Mouse (Mus musculus) limb, embryonic 14.5 days (tissue): ENCODE measurements around the gene Kpna3. TPM values are rescaled to one million over a fixed set of nuclear protein-coding genes. Genes with fewer than 3 reads are reported as not detected.

Experiments
- ATAC-seq: fragments of 200-750 bp; cut with Nextera tagmentation; 2 replicates; pipeline ENCODE4 v1.8.0; 2017; ENCODE audit warnings: low read depth, moderate number of reproducible peaks, moderate TSS enrichment; ENCODE audit not compliant: low FRiP score
- DNase-seq: peaks from one replicate; pipeline ENCODE4 v3.0.0-alpha.2; 2015; ENCODE audit warnings: low spot score
- H3K27ac ChIP-seq: fragments of 300-500 bp; sonication (generic); replicated peaks from 2 replicates; pipeline ENCODE4 v1.5.1; 2014; ENCODE audit warnings: low read depth, mild to moderate bottlenecking, low read length, moderate library complexity, mixed read lengths
- H3K27me3 ChIP-seq: fragments of 300-500 bp; sonication (generic); 2 replicates; pipeline ENCODE4 v1.6.1; 2014; ENCODE audit warnings: low read length, mixed read lengths; ENCODE audit not compliant: control insufficient read depth, insufficient read depth
- H3K36me3 ChIP-seq: fragments of 300-500 bp; sonication (generic); 2 replicates; pipeline ENCODE4 v1.6.1; 2014; ENCODE audit warnings: mild to moderate bottlenecking, low read length, moderate library complexity, mixed read lengths; ENCODE audit not compliant: control insufficient read depth, insufficient read depth
- H3K4me1 ChIP-seq: fragments of 300-500 bp; sonication (generic); 2 replicates; pipeline ENCODE4 v1.6.1; 2014; ENCODE audit warnings: antibody characterized with exemption, low read length, mixed read lengths; ENCODE audit not compliant: control insufficient read depth, insufficient read depth
- H3K4me2 ChIP-seq: fragments of 300-500 bp; sonication (generic); replicated peaks from 2 replicates; pipeline ENCODE4 v1.6.1; 2014; ENCODE audit warnings: low read depth, mild to moderate bottlenecking, low read length, moderate library complexity; ENCODE audit not compliant: severe bottlenecking
- H3K4me3 ChIP-seq: fragments of 300-500 bp; sonication (generic); replicated peaks from 2 replicates; pipeline ENCODE4 v1.5.1; 2014; ENCODE audit warnings: low read length
- H3K9ac ChIP-seq: fragments of 300-500 bp; sonication (generic); 2 replicates; pipeline ENCODE4 v1.6.1; 2014; ENCODE audit warnings: mild to moderate bottlenecking, low read depth, low read length, moderate library complexity; ENCODE audit not compliant: severe bottlenecking
- H3K9me3 ChIP-seq: fragments of 300-500 bp; sonication (generic); 2 replicates; pipeline ENCODE4 v1.6.1; 2016; ENCODE audit warnings: low read length; ENCODE audit not compliant: control insufficient read depth
- POLR2A ChIP-seq: fragments of 200-500 bp; IDR thresholded peaks from 2 replicates; pipeline ENCODE4 v1.8.0; 2012; ENCODE audit warnings: inconsistent platforms, mild to moderate bottlenecking, moderate library complexity, borderline replicate concordance; ENCODE audit not compliant: insufficient read depth, insufficient read length; ENCODE audit errors: extremely low read depth
- WGBS: fragments of 180-500 bp; shearing (Covaris S2); extraction: QIAGEN DNeasy Blood & Tissue Kit; methylation state at CpG from one replicate; pipeline ENCODE4 v1.1.7; 2014; 5-methylcytosine and 5-hydroxymethylcytosine counted together
- polyA plus RNA-seq, 2 experiments: library from polyadenylated mRNA; depleted of rRNA in 1 of 2; stranded (reverse) in 1 of 2; unstranded in 1 of 2; fragments of >200 nt; fragmentation: Nextera tagmentation in 1 of 2; extraction: Ambion mirVana in 1 of 2; gene quantifications; 2 replicates each; pipeline versions ENCODE4 v1.2.1 to v1.2.3; 2012 to 2014

Gene Kpna3
- polyA plus RNA-seq, 2 experiments = 30.8 to 53.0 TPM

- WGBS = 90% methylated on average over 4 of the region's 4 CpGs
- DNase-seq (no peak), ATAC-seq (no peak)
- H3K4me1 ChIP-seq = no peaks in the 10 kb centered on the region
- no peak overlapping the region for H3K4me3 ChIP-seq
- no peak for TF ChIP-seq POLR2A
- no peak overlapping the region for H3K9ac ChIP-seq
- no peak overlapping the region for H3K4me2 ChIP-seq
- H3K27me3 ChIP-seq = no peaks in the 10 kb centered on the region
- H3K27ac ChIP-seq = no peak overlapping the region
- H3K9me3 ChIP-seq = no peaks in the 10 kb centered on the region
- H3K36me3 ChIP-seq = 0 out of 2 replicates have a peak, but pooled peaks cover 3% of the 10 kb centered on the region
These were observed 89.8 kb downstream of the Kpna3 start for GRCm38 (mm10) chr14:61349876-61350275.

DNA sequence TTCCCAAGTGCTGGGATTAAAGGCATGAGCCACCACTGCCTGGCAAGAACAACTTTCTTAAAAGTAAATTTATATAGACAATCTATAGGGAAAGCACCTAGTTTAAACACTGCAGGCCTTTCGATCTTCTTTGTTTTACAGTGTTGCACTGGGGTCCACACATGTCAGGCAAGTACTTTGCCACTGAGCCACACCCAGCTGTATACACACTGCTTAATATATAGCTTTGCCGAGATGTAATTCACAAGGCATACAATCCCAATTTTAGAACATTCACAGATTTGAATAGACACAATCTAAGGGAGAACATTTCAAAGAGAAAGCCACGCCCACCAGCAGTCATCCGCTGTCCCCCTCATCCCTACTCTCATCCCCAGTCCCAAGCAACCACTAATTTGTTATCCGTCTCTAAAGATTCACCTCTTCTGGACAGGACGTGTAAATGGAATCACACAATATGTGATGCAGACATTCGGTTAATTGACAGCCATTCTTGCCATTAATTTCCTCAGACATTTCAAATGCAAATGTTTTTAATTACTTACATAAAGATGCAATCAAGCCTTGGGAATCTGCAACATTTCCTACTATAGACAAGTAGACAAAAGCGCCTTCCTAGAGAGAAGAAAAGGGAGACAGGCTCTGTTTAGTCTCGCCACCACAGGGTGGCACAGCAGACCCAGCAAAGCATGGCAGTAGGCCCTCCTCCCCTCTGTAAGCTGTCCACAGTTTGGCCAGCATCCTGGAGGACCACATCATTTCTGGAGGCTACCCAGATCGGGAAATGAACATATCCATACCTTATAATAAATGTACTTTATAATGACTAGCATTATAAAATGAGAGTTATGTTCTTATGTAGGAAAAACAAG lies 92.6 kb downstream of the Kpna3 start:
- Histone ChIP-seq H3K4me3 (no peak overlapping the region), H3K4me2 (no peak overlapping the region), H3K4me1 (no peaks in the 10 kb centered on the region), H3K9me3 (no peaks in the 10 kb centered on the region), H3K9ac (no peak overlapping the region), H3K27ac (no peak overlapping the region), H3K27me3 (no peaks in the 10 kb centered on the region), H3K36me3 (0 out of 2 replicates have a peak, but pooled peaks cover 3% of the 10 kb centered on the region)
- DNase-seq = no peak
- no peak for ATAC-seq
- TF ChIP-seq POLR2A = no peak
- 84% methylated on average over 10 of the region's 10 CpGs for WGBS

- H3K36me3 ChIP-seq = 0 out of 2 replicates have a peak, but pooled peaks cover 3% of the 10 kb centered on the region
- DNase-seq = no peak
- no peak for TF ChIP-seq POLR2A
- no peak overlapping the region for H3K4me2 ChIP-seq
- H3K9me3 ChIP-seq = no peaks in the 10 kb centered on the region
- no peak overlapping the region for H3K27ac ChIP-seq
- 68% methylated on average over 5 of the region's 5 CpGs for WGBS
- no peaks in the 10 kb centered on the region for H3K4me1 ChIP-seq
- no peaks in the 10 kb centered on the region for H3K27me3 ChIP-seq
- ATAC-seq = no peak
- H3K4me3 ChIP-seq = no peak overlapping the region
- H3K9ac ChIP-seq = no peak overlapping the region
These were observed 95.1 kb downstream of the Kpna3 start for GRCm38 (mm10) chr14:61344590-61344989.

GRCm38 (mm10) chr14:61339381-61339780 lies 100.3 kb downstream of the Kpna3 start:
- no peak overlapping the region for H3K4me3 ChIP-seq
- H3K36me3 ChIP-seq = no peaks in the 10 kb centered on the region
- H3K27ac ChIP-seq = no peak overlapping the region
- H3K9ac ChIP-seq = no peak overlapping the region
- no peak overlapping the region for H3K4me2 ChIP-seq
- 62% methylated on average over 4 of the region's 4 CpGs for WGBS
- H3K27me3 ChIP-seq = no peaks in the 10 kb centered on the region
- no peaks in the 10 kb centered on the region for H3K4me1 ChIP-seq
- H3K9me3 ChIP-seq = no peaks in the 10 kb centered on the region
- ATAC-seq = no peak
- TF ChIP-seq POLR2A = no peak
- no peak for DNase-seq

DNA sequence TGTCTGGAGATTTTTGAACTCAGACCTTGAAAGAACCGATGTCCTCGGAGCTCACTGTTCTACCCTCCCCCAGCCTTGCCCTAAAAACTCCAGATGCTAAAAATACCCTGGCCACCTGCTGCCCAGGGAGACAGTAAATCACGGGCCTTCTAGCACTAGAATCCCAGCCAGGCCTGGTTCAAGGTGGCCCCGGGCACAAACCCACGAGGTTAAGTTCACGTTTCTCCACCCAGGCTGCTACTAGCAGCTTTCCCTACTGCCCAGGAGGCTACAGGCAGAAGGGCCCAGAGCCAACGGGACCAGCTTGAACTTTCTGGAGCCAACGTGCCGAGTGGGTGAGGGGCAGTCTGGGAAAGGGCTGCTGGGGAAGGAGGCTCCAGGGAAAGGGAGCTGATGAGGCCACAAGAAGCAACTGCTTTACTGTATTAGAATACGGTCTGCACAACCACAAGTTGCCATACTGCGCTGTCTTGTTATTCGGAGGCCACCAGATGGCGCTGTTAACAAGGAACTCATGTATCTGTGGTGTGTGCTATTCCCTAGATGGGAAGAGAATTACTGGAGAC lies 108.6 kb downstream of the Kpna3 start:
- Histone ChIP-seq H3K27ac (no peak overlapping the region), H3K9me3 (no peaks in the 10 kb centered on the region), H3K4me2 (peak overlapping the region; percentile 27; the same call in 1 of the 2 replicates), H3K36me3 (no peaks in the 10 kb centered on the region), H3K4me3 (no peak overlapping the region), H3K9ac (peak overlapping the region; percentile 7; the same call in 1 of the 2 replicates), H3K4me1 (peaks cover 4% of the 10 kb centered on the region; the same call in 1 of the 2 replicates), H3K27me3 (no peaks in the 10 kb centered on the region)
- peak; percentile 81 for ATAC-seq
- WGBS = 14% methylated on average over 13 of the region's 13 CpGs
- DNase-seq = peak; percentile 70
- no peak for TF ChIP-seq POLR2A
